Mouse (Mus musculus): ENCODE measurements at regions not wholly inside any gene's neighbourhood (a gene's known extent, or its start where the extent isn't known, plus 50 kb on each side); places are given as distances from the start of the nearest gene placed in this dataset.

- H3K79me2 ChIP-seq (ENCODE audit: control insufficient read depth, insufficient read depth, low read length, poor library complexity), result no peaks in the 10 kb centered on the region
- TF ChIP-seq JUND (IDR thresholded peaks at IDR 0.05; ENCODE audit: low read depth, low read length) (no peak), ETS1 (IDR thresholded peaks at IDR 0.05; ENCODE audit: low read depth, low read length) (no peak), RCOR1 (IDR thresholded peaks at IDR 0.05; ENCODE audit: low read depth, low read length) (no peak), KAT2A (conservative IDR thresholded peaks at IDR 0.05; ENCODE audit: low read depth, low read length) (no peak)
- H3K4me1 ChIP-seq (ENCODE audit: control insufficient read depth in 1 of 2, insufficient read depth in 2 of 2, low read length in 2 of 2), result peaks cover 0 to 7% of the 10 kb centered on the region in 2 experiments; a peak in 3 of 4 replicates
- no peak overlapping the region for H3K27ac ChIP-seq (ENCODE audit: control insufficient read depth, low read depth, low read length)
- H3K9ac ChIP-seq (ENCODE audit: control insufficient read depth, low read depth, low read length, poor library complexity, severe bottlenecking), result no peak overlapping the region
- no peak overlapping the region for H3K4me3 ChIP-seq (ENCODE audit: control insufficient read depth in 1 of 2, insufficient read depth in 1 of 2, low read depth in 2 of 2, low read length in 2 of 2)
- peaks cover 0 to 5% of the 10 kb centered on the region in 2 experiments; a peak in 1 of 4 replicates for H3K36me3 ChIP-seq (ENCODE audit: control insufficient read depth in 1 of 2, insufficient read depth in 2 of 2, low read length in 2 of 2)
- H3K9me3 ChIP-seq (replicated peaks; ENCODE audit: insufficient read depth, low read length), result no peaks in the 10 kb centered on the region
- DNase-seq (ENCODE audit: low read depth, low spot score), result no peak
- H3K27me3 ChIP-seq (ENCODE audit: control insufficient read depth in 1 of 2, insufficient read depth in 2 of 2, low read length in 2 of 2), result no peaks in the 10 kb centered on the region
These were observed 891.7 kb downstream of the Zfp704 start for GRCm38 (mm10) chr3:8718206-8718605.

DNA sequence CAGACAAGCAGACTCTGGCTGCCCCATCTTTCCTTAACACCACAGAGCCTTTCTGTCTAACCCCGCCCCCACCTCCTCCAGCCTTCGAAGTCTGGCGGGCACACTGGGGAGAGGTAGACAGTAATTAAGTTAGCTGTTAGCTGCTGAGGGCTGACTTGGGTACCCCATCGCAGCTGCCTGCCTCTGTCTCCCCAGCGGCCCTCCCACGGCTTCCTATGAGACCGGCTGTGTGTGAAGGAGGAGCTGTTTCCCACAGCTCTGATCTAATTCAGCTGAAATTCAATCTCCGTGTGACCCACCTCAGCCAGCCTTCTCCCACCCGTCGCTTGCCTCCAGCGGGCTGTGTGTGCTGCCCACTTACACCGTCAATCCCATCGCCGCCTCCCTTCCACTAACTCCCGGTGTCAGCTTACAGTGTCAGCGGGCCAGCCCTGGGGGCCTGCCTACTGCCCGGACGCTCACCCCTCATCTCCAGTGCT lies 892.5 kb downstream of the Zfp704 start:
- DNase-seq (ENCODE audit: low read depth, low spot score), result no peak
- H3K36me3 ChIP-seq (ENCODE audit: control insufficient read depth in 1 of 2, insufficient read depth in 2 of 2, low read length in 2 of 2), result peaks cover 0 to 5% of the 10 kb centered on the region in 2 experiments; a peak in 1 of 4 replicates

More for the DNA sequence above, 892.5 kb downstream of the Zfp704 start:
- TF ChIP-seq TAL1 (IDR thresholded peaks at IDR 0.05; ENCODE audit: low read length) (no peak), MAX (IDR thresholded peaks at IDR 0.05; ENCODE audit: low read length) (no peak), POLR2A (IDR thresholded peaks at IDR 0.05; ENCODE audit: control insufficient read depth in 1 of 2, insufficient read depth in 1 of 2, low read depth in 1 of 2, low read length in 2 of 2, poor library complexity in 1 of 2) (no peak), E2F4 (IDR thresholded peaks at IDR 0.05; ENCODE audit: borderline replicate concordance, low read depth, low read length) (no peak), MYB (IDR thresholded peaks at IDR 0.05; ENCODE audit: low read depth, low read length) (no peak), CHD2 (IDR thresholded peaks at IDR 0.05; ENCODE audit: low read length) (no peak), RCOR1 (IDR thresholded peaks at IDR 0.05; ENCODE audit: low read depth, low read length) (no peak), JUND (IDR thresholded peaks at IDR 0.05; ENCODE audit: low read depth, low read length) (no peak), MYC (IDR thresholded peaks at IDR 0.05; ENCODE audit: low read depth, low read length) (no peak)
- Histone ChIP-seq H3K9ac (ENCODE audit: control insufficient read depth, low read depth, low read length, poor library complexity, severe bottlenecking) (no peak overlapping the region), H3K27ac (ENCODE audit: control insufficient read depth, low read depth, low read length) (no peak overlapping the region), H3K4me1 (ENCODE audit: control insufficient read depth in 1 of 2, insufficient read depth in 2 of 2, low read length in 2 of 2) (peaks cover 0 to 7% of the 10 kb centered on the region in 2 experiments; a peak in 3 of 4 replicates), H3K9me3 (replicated peaks; ENCODE audit: insufficient read depth, low read length) (no peaks in the 10 kb centered on the region), H3K79me2 (ENCODE audit: control insufficient read depth, insufficient read depth, low read length, poor library complexity) (no peaks in the 10 kb centered on the region), H3K4me3 (ENCODE audit: control insufficient read depth in 1 of 2, insufficient read depth in 1 of 2, low read depth in 2 of 2, low read length in 2 of 2) (no peak overlapping the region), H3K27me3 (ENCODE audit: control insufficient read depth in 1 of 2, insufficient read depth in 2 of 2, low read length in 2 of 2) (no peaks in the 10 kb centered on the region)

Measured in MEL (cell line).